Mouse (Mus musculus) inflammation-experienced regulatory T-cells, adult 6 months (primary cell): ENCODE data around the gene Lmna. TPM values are rescaled to one million over a fixed set of nuclear protein-coding genes. Genes with fewer than 3 reads are reported as not detected.

Source experiments
- ATAC-seq: one replicate; pipeline ENCODE4 v1.8.0; 2017
- polyA plus RNA-seq, 3 experiments: library from polyadenylated mRNA; unstranded; fragments of 100-300 nt; shearing (Covaris generic); gene quantifications; one replicate each; pipeline ENCODE4 v1.2.1; 2017

The Lmna gene
- polyA plus RNA-seq, 3 experiments from 2014 or later: 2.6 to 8.0 (median 4.0) TPM

GRCm38 (mm10) chr3:88520078-88520477 is 10.3 kb upstream of the Lmna start:
- ATAC-seq: no peak

GRCm38 (mm10) chr3:88518411-88518810 is 8.7 kb upstream of the Lmna start:
- no peak for ATAC-seq

- no peak for ATAC-seq
Observed at GRCm38 (mm10) chr3:88516407-88516806, 6.7 kb upstream of the Lmna start.

GRCm38 (mm10) chr3:88515095-88515386 is 5.3 kb upstream of the Lmna start:
- ATAC-seq: no peak

GRCm38 (mm10) chr3:88514231-88515094 is 4.7 kb upstream of the Lmna start:
- ATAC-seq: no peak

- peak; percentile 8 for ATAC-seq
Observed at GRCm38 (mm10) chr3:88513546-88514115, 3.9 kb upstream of the Lmna start.

- no peak for ATAC-seq
Observed at GRCm38 (mm10) chr3:88512896-88513545, 3.3 kb upstream of the Lmna start.

GRCm38 (mm10) chr3:88512141-88512895 is 2.6 kb upstream of the Lmna start:
- ATAC-seq: no peak

GRCm38 (mm10) chr3:88511559-88511958 is 1.8 kb upstream of the Lmna start:
- no peak for ATAC-seq

- no peak for ATAC-seq
Observed at GRCm38 (mm10) chr3:88510421-88511289, 899 bp upstream of the Lmna start.

- ATAC-seq: no peak
Observed at GRCm38 (mm10) chr3:88509250-88509649, 506 bp downstream of the Lmna start.

- ATAC-seq: no peak
Observed at GRCm38 (mm10) chr3:88505765-88506164, 4.0 kb downstream of the Lmna start.

GRCm38 (mm10) chr3:88505081-88505480 is 4.7 kb downstream of the Lmna start:
- ATAC-seq: no peak

- ATAC-seq: no peak
Observed at GRCm38 (mm10) chr3:88503881-88504746, 5.6 kb downstream of the Lmna start.

- ATAC-seq: no peak
Observed at GRCm38 (mm10) chr3:88503505-88503863, 6.3 kb downstream of the Lmna start.

- ATAC-seq: peak; percentile 82
Observed at GRCm38 (mm10) chr3:88502641-88503504, 6.9 kb downstream of the Lmna start.

GRCm38 (mm10) chr3:88502031-88502571 is 7.7 kb downstream of the Lmna start:
- ATAC-seq: no peak

GRCm38 (mm10) chr3:88501366-88502030 is 8.3 kb downstream of the Lmna start:
- no peak for ATAC-seq

- ATAC-seq: no peak
Observed at GRCm38 (mm10) chr3:88500655-88501365, 8.9 kb downstream of the Lmna start.
